Mouse (Mus musculus) neural tube, embryonic 14.5 days (tissue): Measurements from ENCODE around the gene Ttf1. TPM values are rescaled to one million over a fixed set of nuclear protein-coding genes. Genes with fewer than 3 reads are reported as not detected.
A peak's percentile ranks its signal among the peaks of the same experiment; 100 is the strongest.

Source experiments
- ATAC-seq: fragments of 200-750 bp; cut with Nextera tagmentation; 2 replicates; pipeline ENCODE4 v1.8.0; 2017; ENCODE audit warnings: low read depth, mild to moderate bottlenecking, moderate TSS enrichment, moderate library complexity
- H3K27ac ChIP-seq: fragments of 300-500 bp; sonication (generic); 2 replicates; pipeline ENCODE4 v1.5.1; 2014; ENCODE audit warnings: low read depth, mild to moderate bottlenecking, control low read depth, low read length, moderate library complexity, mixed read lengths
- H3K27me3 ChIP-seq: fragments of 300-500 bp; sonication (generic); 2 replicates; pipeline ENCODE4 v1.6.1; 2014; ENCODE audit warnings: low read length; ENCODE audit not compliant: control insufficient read depth, insufficient read depth
- H3K36me3 ChIP-seq: fragments of 300-500 bp; sonication (generic); 2 replicates; pipeline ENCODE4 v1.6.1; 2014; ENCODE audit warnings: low read length, mixed read lengths; ENCODE audit not compliant: control insufficient read depth, insufficient read depth
- H3K4me1 ChIP-seq: fragments of 300-500 bp; sonication (generic); 2 replicates; pipeline ENCODE4 v1.6.1; 2014; ENCODE audit warnings: low read length; ENCODE audit not compliant: control insufficient read depth, insufficient read depth
- H3K4me2 ChIP-seq: fragments of 300-500 bp; sonication (generic); 2 replicates; pipeline ENCODE4 v1.6.1; 2014; ENCODE audit warnings: mild to moderate bottlenecking, low read depth, low read length, control low read depth
- H3K4me3 ChIP-seq: fragments of 300-500 bp; sonication (generic); 2 replicates; pipeline ENCODE4 v1.5.1; 2014; ENCODE audit warnings: low read depth, low read length, control low read depth, mixed read lengths
- H3K9ac ChIP-seq: fragments of 300-500 bp; sonication (generic); replicated peaks from 2 replicates; pipeline ENCODE4 v1.6.1; 2014; ENCODE audit warnings: low read depth, mild to moderate bottlenecking, control low read depth, low read length, mixed read lengths
- H3K9me3 ChIP-seq: fragments of 300-500 bp; sonication (generic); 2 replicates; pipeline ENCODE4 v1.6.1; 2016; ENCODE audit warnings: low read length; ENCODE audit not compliant: control insufficient read depth
- WGBS: fragments of 180-500 bp; shearing (Covaris S2); extraction: QIAGEN DNeasy Blood & Tissue Kit; methylation state at CpG from one replicate; pipeline ENCODE4 v1.1.7; 2014; 5-methylcytosine and 5-hydroxymethylcytosine counted together
- polyA plus RNA-seq: library from polyadenylated mRNA; unstranded; fragments of >200 nt; fragmentation: Nextera tagmentation; extraction: Ambion mirVana; gene quantifications from 2 replicates; pipeline ENCODE4 v1.2.1, GENCODE M21; 2014

Ttf1 gene
- polyA plus RNA-seq, result 7.0 and 8.0 TPM in 2 replicates

DNA sequence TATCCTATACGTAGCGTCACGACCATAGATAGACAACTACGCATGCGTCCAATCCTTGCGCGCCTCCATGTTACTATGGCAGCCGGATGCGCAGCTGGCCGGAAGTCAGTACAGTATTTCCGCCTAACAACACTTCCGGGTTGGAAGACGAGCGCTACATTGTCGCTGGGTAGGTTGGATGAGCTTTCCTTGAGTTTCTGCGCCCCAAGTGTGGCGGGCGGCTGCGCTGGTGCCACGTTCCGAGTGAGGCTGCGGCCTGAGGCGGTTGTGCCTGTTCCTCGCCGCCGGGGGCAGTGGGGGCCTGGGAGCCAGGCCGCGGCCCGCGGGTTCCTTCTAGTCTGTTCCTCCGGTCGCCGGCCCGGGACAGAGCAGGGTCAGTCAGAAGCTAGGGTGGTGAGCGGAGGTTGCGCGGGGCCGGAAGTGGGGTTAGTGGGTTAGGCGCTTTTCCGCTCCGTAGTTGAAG lies at the start of gene Ttf1:
Ttf1 (plus strand) TSS at position 128 of the 463 bp plus-strand sequence.
- Histone ChIP-seq H3K27me3 (no peaks in the 10 kb centered on the region; the same call in 1 of the 2 replicates), H3K9me3 (no peaks in the 10 kb centered on the region), H3K4me1 (peaks cover 7% of the 10 kb centered on the region), H3K27ac (peak within 1 kb of the TSS; percentile 68), H3K9ac (peak within 1 kb of the TSS; percentile 57), H3K4me2 (peak within 1 kb of the TSS; percentile 60), H3K4me3 (peak within 1 kb of the TSS; percentile 76), H3K36me3 (no peaks in the 10 kb centered on the region)
- WGBS, result under 1% methylated on average over 41 of the region's 41 CpGs
- peak; percentile 97 for ATAC-seq

GRCm38 (mm10) chr2:29012523-29012922 lies 47.5 kb upstream of the Ttf1 start:
- no peaks in the 10 kb centered on the region for H3K36me3 ChIP-seq
- H3K9ac ChIP-seq, result no peak overlapping the region
- no peaks in the 10 kb centered on the region for H3K9me3 ChIP-seq
- no peaks in the 10 kb centered on the region; the same call in 1 of the 2 replicates for H3K27me3 ChIP-seq
- no peak overlapping the region for H3K4me3 ChIP-seq
- WGBS, result 73% methylated on average over 5 of the region's 5 CpGs
- no peak for ATAC-seq
- no peak overlapping the region for H3K4me2 ChIP-seq
- peaks cover 17% of the 10 kb centered on the region; the same call in 1 of the 2 replicates for H3K4me1 ChIP-seq
- no peak overlapping the region for H3K27ac ChIP-seq

- 41% methylated on average over 27 of the region's 27 CpGs for WGBS
- H3K4me1 ChIP-seq, result peaks cover 27% of the 10 kb centered on the region
- H3K4me2 ChIP-seq, result peak overlapping the region; percentile 12
- H3K9me3 ChIP-seq, result no peaks in the 10 kb centered on the region
- peak overlapping the region; percentile 34 for H3K9ac ChIP-seq
- H3K36me3 ChIP-seq, result no peaks in the 10 kb centered on the region
- H3K27ac ChIP-seq, result peak overlapping the region; percentile 78
- ATAC-seq, result peak; percentile 76; the same call in 1 of the 2 replicates
- no peak overlapping the region for H3K4me3 ChIP-seq
- no peaks in the 10 kb centered on the region for H3K27me3 ChIP-seq
Measured at GRCm38 (mm10) chr2:29016599-29017587, 43.2 kb upstream of the Ttf1 start.

DNA sequence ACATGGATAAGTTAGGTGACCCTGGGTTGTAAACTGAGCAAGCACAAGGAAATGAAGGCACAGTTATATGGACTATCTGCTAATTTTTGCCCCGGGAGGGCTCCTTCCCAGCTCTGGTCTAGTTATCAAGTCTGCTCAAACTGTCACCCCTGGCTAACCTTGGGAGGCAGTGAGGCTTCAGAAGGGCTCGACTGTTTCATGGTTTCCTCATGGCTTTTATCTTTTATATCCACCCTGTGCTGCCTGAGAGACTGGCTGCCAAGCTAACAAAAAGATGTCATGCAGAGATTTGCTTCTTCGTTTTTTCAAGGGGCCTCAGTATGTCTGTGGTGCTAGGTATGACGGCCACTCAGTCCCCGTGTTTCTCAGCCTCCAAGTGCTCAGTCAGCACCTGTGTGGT lies 41.4 kb upstream of the Ttf1 start:
- H3K4me2 ChIP-seq, result no peak overlapping the region
- no peaks in the 10 kb centered on the region for H3K36me3 ChIP-seq
- no peak overlapping the region for H3K9ac ChIP-seq
- ATAC-seq, result no peak
- 40% methylated on average over 5 of the region's 5 CpGs for WGBS
- H3K9me3 ChIP-seq, result no peaks in the 10 kb centered on the region
- H3K27ac ChIP-seq, result no peak overlapping the region
- H3K4me3 ChIP-seq, result no peak overlapping the region
- no peaks in the 10 kb centered on the region for H3K27me3 ChIP-seq
- peaks cover 25% of the 10 kb centered on the region for H3K4me1 ChIP-seq

GRCm38 (mm10) chr2:29021025-29021424 lies 39.0 kb upstream of the Ttf1 start:
- Histone ChIP-seq H3K27me3 (no peaks in the 10 kb centered on the region), H3K4me2 (peak overlapping the region; percentile 8; the same call in 1 of the 2 replicates), H3K9ac (0 out of 2 replicates have a peak overlapping the region, but pooled peaks have one; percentile 7), H3K36me3 (no peaks in the 10 kb centered on the region), H3K9me3 (no peaks in the 10 kb centered on the region), H3K4me3 (no peak overlapping the region), H3K27ac (peak overlapping the region; percentile 74), H3K4me1 (peaks cover 21% of the 10 kb centered on the region)
- ATAC-seq, result 0 out of 2 replicates have a peak, but pooled peaks have one; percentile 24
- WGBS, result 18% methylated on average over 17 of the region's 17 CpGs

GRCm38 (mm10) chr2:29023001-29023400 lies 37.1 kb upstream of the Ttf1 start:
- ATAC-seq, result no peak
- H3K36me3 ChIP-seq, result no peaks in the 10 kb centered on the region
- H3K4me2 ChIP-seq, result no peak overlapping the region
- no peaks in the 10 kb centered on the region for H3K27me3 ChIP-seq
- no peaks in the 10 kb centered on the region for H3K9me3 ChIP-seq
- peaks cover 11% of the 10 kb centered on the region for H3K4me1 ChIP-seq
- H3K4me3 ChIP-seq, result no peak overlapping the region
- H3K9ac ChIP-seq, result no peak overlapping the region
- WGBS, result 89% methylated on average over 7 of the region's 7 CpGs
- no peak overlapping the region for H3K27ac ChIP-seq

DNA sequence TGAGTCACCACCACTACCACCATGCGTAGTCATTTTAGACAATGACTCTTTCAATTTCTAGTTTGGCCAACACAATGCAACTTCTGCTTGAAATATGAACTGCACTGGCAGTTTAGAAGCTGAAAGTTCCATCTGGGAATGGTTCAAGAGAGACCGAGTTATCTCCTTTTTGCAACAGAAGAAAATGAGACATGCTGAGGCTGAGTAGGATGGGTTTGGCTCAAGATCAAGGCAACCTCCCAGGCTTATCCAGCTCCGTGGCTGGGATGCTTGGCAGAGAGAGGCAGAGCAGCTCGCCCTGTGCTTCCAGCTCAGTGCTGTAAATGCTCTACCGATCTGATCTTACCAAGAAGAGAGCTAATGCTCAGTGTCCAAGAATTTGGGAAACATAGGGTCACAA lies 34.8 kb upstream of the Ttf1 start:
- Histone ChIP-seq H3K27ac (no peak overlapping the region), H3K4me2 (no peak overlapping the region), H3K27me3 (no peaks in the 10 kb centered on the region), H3K36me3 (no peaks in the 10 kb centered on the region), H3K4me1 (peaks cover 14% of the 10 kb centered on the region), H3K9me3 (no peaks in the 10 kb centered on the region), H3K9ac (no peak overlapping the region), H3K4me3 (no peak overlapping the region)
- 86% methylated on average over 5 of the region's 5 CpGs for WGBS
- ATAC-seq, result no peak

GRCm38 (mm10) chr2:29030048-29030734 lies 29.9 kb upstream of the Ttf1 start:
- Histone ChIP-seq H3K9ac (no peak overlapping the region), H3K36me3 (no peaks in the 10 kb centered on the region), H3K4me1 (0 out of 2 replicates have a peak, but pooled peaks cover 4% of the 10 kb centered on the region), H3K27ac (peak overlapping the region; percentile 39; the same call in 1 of the 2 replicates), H3K27me3 (no peaks in the 10 kb centered on the region; the same call in 1 of the 2 replicates), H3K9me3 (no peaks in the 10 kb centered on the region), H3K4me2 (no peak overlapping the region), H3K4me3 (no peak overlapping the region)
- WGBS, result 30% methylated on average over 20 of the region's 20 CpGs
- ATAC-seq, result peak; percentile 82
